Mouse (Mus musculus) telencephalon, adult 2 months (tissue): ENCODE results near the gene Tapt1.

ENCODE experiments used
- DNase-seq: peaks from one replicate; pipeline ENCODE4 v3.0.0-alpha.2; 2011; ENCODE audit warnings: low read depth, low spot score

Tapt1 gene

DNA sequence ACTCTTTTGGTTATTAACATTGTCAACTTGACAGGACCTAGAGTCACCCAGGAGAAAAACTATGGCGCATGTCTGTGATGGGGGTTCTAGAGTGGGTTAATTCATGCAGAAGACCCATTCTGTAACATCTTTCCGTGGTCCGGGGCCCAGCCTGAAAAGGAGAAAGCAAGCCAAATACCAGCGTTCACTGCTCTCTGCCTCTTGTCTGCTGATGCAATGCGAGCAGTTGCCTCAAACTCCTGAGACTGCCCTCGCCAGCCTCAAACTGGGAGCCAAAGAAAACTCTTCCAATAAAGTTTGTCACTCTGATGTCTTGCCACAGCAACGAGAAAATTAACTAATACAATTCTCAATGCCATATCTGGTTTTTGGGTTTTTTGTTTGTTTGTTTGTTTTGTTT is 8.2 kb upstream of the Tapt1 start:
- no peak for DNase-seq

DNA sequence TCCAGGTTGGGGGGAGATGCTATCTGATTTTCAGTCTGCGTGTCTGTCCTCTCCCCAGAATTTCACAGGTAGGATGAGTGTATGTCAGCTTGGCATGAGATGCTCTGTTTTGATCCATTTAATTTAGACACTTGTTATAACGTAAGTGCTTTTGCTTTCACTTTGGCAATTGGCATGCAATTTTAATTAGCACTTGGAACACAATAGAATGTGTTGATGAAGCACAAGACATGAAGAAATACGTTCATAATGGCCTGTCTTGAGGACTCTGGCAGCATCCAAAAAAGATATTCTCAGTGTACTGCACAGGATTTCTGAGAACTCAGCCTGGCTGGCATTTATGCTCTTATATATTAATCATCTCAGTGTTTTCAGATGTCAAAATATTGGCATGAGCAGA is 7.5 kb upstream of the Tapt1 start:
- DNase-seq, result no peak

DNA sequence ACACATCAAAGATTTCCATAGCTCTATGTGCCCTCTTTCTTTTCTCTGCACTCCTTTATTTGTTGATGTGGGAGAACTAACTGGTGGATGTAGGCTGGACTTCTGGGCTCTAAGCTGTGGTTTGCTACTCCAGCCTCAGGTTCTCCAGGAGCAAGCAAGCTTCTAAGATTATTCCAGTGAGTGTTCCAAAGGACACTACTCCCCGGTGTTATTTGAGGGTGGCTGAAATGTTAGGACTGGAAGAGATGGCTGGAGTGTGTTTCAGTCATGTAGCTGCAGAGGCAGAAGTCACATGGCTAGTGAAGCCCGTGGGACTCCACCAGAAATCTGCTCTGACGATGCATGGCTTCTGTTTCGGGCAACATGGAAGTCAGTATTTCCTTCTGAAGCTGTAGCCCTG is 2.3 kb upstream of the Tapt1 start:
- DNase-seq, result no peak

DNA sequence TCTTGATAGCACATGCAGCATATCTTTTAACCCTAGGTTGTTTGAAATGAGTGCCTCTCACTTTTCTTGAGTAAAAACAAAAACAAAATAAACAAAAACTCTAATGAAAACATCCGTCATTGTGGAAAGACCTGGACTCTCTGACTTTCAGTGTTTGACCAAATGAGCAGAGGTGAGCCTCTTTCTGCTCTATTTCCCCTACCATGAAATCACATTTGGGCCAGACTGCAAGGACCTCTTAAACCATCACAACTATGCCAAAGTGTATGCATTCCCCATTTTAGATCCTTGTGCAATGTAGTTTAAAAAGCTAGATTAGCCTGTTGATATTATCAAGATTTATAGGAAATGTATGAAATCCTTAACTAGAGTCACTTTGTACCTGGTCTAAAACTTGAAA is 1.9 kb upstream of the Tapt1 start:
- no peak for DNase-seq

DNA sequence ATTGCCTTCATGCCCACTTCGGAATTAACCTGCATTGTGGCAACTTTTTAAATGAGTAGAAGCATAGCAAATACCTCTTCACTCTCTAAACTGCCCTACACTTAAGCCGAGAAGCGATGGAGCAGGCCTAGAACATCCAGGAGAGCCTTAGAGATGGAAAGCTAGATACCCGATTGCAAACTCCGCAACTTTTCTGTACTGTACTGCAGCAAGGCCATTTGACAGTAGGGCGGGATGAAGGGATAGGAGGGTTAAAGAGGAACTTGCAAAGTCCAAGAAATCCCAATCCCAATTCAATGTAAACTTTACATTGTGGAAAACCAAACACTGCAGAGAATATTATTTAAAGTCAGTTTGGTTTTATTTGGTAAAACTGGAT is 1.0 kb upstream of the Tapt1 start:
- DNase-seq, result no peak

DNA sequence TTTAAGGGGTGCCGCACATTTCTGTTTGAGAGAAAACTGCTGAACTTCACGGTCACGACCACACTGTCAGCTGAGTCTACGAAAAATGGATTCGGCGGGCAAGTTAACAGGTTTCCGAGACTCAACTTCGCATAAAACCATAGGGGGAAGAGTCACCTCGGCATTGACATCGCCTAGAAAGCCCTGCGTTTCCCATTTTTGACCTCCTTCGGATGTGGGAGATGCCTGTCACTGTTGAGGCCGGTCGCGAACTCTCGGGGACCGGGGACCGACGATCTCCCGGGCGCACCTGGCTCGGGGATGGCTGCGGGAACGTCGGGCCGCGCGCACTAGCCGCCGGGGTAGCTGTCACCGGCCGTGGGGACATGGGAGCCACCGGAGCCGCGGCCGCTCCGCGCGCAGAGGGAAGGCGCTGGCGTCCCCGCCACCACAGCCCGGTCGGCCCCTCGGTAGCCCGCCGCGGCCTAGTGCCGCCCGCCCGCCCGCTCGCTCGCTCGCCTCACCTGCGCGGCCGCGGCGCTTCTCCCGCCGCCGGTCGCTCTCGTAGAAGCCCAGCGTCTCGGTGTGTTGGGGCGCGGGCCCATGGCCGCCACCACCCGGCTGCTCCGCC is 410 bp downstream of the Tapt1 start:
- DNase-seq, result no peak

DNA sequence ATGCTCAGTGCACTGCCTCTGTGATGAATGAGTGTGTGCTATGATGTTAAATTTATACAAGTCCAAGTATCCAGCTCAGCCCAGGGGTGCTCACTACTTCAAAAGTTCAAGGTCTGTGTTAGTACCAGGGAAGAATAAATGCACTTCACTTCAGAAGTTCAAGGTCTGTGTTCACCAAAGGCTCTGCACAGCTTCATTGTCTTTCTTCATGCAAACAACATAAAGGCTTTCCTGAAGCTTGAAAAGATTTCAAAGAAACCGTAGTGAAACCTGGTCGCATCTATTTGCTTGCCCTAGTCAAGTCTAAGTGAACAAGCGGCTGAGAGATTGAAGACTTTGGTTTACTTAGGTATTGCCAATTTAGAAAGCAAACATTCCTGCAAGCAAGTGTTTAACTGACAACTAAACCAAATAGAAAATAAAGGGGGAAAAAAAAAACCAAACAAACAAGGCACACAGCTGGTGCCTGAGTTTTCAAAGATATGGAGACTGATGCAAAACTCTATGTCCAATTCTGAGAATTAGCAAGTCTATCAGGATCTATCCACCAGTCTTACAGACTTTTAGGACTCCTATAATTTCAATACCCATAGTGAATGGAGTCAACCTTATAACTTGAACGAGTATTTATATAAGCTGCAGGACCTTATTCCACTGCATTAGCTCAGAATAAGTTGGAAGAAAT is 1.4 kb downstream of the Tapt1 start:
- no peak for DNase-seq

DNA sequence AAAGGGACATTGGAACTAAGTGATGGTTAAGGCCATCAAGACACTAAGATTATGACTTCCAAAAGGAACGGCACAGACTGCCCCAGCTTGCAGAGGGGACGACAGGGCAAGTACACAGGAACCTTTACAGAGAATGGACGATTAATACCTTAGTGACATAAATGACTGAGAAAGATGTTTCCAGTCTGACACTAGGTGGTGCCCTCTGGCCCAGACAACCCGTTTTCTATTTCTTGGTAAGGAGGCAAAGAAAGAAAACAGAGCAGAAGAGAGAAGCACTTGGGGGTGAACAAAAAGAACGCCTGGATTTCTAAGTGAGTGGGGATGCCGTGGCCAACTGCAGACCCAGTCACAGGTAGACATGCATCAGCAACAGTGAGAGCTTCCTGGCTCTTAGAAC is 2.2 kb downstream of the Tapt1 start:
- DNase-seq, result no peak

DNA sequence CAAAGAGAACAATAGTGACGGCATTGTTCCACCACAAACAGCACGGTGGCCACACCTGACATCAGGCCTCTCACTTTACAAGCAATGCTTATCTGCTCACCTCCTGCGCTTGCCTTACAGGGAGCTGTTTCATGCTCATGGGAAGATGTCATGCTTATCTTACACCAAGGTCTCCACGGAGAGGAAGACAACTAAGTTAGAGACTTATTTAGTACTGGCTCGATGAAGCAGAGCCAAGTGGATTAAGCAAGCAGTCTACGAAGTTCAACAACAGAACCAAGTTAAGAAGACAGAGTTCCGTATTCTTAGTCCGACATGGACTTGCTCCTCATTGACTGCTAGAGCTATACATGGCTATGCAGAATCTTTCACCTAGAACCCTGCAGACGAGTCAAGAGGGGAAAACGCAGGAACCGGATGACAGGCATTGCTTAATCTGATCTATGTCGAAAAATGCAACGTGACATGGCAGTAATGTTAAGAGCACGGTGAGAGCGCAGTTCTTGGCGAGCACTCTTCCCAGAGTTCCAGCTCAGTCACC is 3.0 kb downstream of the Tapt1 start:
- no peak for DNase-seq

DNA sequence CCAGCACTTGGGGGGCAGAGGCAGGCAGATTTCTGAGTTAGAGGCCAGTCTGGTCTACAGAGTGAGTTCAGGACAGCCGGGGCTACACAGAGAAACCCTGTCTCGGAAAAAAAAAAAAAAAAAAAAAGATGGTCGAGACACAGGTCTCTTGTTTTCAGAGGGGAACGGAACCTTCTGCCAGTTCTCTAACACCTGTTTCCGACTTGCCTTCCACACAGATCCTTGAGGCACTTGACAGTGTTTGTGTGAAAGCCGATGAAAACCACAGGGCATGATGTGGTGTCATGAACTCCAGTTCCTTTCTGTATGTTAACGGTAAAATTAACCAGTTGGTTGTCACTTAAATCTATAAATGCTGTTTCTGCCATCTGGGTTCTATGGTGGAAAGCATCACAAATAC is 6.0 kb downstream of the Tapt1 start:
- no peak for DNase-seq

DNA sequence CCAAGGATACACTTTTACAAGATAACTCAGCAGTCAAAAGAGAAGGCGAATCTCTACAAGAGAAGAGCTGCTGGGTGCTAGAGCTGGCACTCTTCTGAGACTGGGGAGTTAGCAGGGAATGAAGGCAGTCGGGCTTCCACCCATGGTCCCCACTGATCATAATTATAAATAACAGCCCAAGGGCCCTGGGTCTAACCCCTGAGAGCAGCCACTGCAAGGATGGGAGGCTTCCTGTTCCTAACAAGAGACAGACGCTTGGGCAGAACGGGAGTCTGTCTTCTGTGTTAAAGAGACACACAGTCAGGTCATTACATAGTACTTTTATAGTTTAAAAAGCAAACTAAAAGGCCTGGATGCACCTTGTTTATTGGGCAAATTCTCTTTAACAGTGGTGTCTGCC is 6.6 kb downstream of the Tapt1 start:
- no peak for DNase-seq

DNA sequence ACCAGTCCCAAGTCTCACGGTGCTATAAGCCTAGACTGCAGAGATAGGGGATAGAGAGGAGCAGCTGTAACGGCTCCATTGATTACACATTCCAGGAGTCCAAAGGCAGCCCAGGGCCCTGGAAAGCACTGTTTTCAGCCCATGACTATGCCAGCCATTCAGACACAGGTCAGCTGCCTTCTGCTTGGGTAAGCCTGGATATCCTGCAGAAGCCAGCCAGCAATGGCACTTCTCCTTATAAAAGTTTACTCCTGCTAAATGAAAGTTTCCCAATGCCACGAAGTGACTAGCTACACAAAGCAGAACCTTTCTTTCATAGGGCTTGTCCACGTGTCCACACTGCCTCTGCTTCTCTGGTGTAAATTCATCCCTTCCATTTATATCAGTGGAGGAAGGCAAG is 7.9 kb downstream of the Tapt1 start:
- DNase-seq, result no peak

DNA sequence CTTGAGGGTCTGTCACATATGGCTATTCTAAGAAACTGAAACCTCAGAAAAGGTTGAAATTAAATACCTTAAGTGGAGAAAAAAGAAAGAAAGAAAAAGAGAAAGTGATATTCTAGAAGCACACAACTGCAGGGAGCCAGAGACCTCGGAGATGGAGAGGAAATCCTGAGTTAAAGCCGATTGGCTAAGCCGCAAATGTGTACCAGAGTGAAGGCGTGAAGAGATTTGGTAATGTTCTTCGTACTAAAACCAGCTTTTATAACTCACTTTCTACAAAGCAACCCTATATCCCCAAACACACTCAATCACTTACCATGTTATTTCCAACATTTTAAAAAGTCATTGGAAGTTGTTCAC is 8.8 kb downstream of the Tapt1 start:
- DNase-seq, result no peak

DNA sequence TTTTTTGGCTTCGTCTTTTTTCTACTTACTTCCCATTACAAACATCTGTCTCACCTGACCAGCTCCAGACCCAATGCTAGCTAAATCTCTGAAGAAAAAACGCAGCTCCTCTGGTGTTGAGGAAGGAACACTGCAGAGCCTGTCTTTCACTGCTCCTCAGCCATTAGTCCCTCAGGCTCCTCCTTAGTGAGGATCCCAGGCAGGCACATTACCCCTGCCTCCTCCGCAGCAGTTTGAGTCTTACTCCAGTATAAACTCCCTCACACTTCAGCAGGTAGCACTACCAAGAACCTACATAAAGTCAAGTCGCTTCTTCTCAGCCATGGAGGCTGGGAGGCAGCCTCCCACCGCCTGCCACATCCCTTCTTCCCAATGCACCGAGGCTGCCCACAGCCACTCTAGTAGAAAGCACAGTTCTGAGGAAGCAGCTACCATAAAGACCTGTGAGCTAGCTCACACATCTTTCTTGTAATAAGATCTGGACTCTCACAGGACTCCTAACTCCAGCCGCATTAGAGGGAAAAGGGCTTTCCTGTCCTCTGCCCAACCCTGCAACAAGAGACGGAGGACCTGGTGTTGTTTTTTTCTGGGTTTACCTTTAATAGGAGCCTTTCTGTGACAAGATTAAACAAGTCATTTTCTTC is 9.3 kb downstream of the Tapt1 start:
- DNase-seq, result no peak

DNA sequence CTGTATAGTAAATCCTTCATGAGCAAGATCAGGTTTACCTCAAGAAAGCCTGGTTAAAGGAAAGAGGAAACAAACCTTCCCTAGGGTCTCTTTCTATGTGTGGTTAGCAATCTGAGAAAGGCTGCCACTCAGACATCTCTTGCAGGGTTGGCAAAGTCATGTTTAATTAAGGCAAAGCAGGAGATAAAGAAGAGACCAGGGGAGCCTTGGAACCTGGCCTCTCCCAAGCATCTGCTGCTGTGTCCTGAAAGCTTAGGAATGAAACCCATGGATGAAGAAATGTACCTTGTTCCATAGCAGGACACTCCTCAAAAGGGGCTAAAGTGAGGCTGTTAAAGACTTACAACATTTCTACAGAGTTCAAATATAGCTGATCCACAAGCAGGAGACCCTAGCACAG is 11.3 kb downstream of the Tapt1 start:
- DNase-seq, result no peak

DNA sequence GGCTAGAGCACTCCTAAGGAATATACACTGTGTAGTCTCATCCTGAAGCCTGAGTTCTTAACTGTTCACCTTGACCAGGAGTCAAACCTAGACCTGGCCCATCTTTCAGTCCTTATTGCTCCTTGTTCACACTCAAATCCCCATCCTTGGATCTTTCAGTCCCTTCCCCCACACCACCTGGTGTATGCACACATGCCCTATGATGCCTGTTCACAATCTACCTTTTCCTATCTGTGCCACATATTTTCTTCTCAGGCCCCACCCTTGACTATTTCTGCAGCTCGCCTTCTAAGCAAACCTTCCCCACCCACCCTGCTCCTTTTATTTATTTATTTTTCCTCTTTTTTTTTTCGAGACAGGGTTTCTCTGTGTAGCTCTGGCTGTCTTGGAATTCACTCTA is 12.4 kb downstream of the Tapt1 start:
- no peak for DNase-seq

DNA sequence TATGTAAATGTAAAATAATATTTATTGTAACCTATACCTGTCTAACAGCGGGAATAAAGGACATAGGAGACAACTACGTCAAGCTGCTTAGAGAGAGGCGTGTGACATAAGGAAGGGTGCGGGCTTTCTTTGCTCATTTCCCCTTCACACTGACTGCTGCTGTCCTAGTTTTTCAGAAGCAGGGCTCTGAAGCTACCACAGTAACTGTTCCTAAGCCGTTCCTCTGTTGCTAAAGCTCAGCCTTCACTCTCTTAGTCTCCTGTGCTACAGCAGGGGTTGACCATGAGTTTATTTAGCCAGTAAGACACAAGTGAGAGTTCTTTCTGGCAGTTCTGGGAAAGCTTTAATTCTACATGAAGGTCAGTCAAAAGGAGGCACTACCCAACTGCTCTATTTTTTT is 13.0 kb downstream of the Tapt1 start:
- no peak for DNase-seq

DNA sequence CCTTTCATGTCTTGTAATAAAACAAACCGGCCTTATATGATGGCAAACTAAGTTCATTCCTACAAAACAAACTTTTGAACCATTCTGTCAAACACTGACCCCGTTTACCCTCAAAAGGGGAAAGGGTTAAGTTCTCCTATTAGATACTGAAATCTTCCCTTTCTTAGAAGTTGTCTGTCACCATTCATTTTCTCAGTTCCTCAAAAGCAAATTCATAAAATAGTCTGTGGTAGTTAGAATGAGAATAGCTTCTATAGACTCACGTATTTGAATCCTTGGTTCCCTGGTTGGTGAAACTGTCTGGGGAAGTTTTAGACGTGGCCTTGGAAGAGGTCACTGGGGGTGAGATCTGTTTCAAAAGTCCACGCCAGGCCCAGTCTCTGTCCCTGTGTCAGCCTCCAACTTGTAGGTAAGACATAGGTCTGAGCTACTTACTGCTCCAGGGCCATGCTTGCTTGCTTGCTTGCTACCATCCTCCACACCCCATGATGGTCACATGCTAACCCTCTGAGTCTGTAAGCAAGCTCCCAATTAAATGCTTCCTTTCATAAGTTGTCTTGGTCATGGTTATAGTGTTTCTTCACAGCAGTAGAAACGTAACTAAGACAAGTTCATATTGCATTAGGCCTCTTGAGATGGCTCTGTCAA is 14.5 kb downstream of the Tapt1 start:
- no peak for DNase-seq

DNA sequence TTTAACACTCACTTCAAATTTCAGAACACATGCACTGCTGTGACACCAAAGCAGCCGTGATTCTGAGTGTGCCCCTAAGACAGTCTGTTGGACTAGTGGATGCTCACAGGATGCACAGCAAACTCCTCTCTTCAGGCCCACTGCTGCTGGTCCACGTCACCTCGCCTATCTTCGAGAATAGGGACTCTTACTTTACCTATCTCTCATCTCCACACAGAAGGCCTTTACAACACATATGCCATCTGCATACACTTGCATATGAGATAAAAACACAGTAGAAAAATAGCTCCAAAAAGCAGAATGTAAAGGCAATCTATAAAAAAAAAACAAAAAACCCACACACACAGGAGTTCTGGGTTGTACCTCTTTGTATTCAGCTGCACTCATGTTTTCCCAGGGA is 19.1 kb downstream of the Tapt1 start:
- no peak for DNase-seq

DNA sequence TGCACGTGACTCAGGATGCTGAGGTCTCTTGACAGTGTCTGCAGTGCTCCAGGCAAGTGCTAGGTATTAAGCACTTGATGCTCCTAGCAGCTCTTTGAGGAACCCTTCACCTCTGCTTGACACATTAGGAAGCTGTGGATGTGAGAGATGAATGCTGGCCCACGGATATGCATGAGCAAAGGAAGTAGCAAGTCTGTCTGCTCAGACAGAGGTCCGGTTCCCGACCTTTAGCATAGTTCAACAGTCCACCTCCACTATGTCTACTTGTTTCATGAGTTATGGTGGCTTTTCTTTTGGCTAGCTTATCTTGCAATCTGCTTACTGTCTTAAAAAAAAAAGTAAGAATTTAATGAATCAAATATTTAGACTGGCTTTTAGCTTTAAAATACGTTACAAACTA is 19.8 kb downstream of the Tapt1 start:
- no peak for DNase-seq

DNA sequence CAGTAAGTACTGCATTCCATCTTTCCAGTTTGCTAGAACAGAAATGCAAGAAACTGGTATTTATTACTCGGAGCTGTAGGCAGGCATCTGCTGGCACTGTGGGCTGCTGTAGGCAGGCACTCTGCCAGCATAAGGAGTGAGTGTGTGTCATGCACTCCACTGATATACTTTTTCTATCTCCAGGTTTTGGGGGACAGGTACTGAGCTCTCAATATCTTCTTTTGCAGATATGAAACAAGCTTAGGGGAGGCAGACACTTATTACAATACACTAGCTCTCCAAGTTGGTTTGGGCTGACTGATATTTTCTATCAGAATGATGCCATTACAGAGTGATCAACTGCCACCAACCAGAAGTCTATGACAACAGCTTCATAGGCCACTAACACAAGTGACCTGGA is 23.0 kb downstream of the Tapt1 start:
- DNase-seq, result no peak

DNA sequence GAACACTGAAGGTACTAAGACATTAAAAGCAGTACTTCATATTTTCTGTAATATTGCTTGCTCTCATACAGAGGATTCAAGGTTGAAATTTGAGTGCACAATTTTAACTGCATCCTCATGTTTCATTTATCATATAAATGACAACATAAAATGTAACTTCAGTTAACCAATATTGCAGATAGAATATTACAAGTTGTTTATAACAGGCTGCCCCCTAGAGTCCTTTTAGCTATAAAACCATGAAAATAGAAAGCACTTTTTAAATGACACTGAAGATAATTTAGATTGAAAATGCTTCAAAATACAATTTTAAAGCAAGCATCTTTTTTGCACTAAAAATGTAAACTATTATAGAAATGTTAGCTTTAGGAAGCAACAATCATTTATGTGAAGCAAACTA is 24.8 kb downstream of the Tapt1 start:
- DNase-seq, result no peak

DNA sequence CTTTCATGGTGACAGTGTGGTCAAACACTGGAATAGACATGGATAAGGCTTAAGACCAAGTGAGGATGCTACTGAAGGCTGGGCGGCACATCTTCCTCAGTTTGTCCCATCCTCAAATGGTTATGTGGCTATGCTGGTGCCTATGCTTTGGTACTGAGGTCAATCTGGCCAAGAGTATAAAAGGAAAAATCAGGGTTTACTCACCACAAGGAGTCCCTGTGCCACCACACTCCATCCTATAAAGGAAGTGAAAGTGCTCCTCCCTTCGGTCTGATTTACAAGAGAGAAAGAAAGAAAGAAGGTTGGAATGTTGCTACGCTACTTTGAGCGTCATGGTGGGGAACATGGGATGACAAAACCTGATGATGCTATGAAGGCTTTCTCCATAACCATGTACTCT is 27.3 kb downstream of the Tapt1 start:
- DNase-seq, result no peak
